Mouse (Mus musculus) bone marrow macrophage, adult 2 months (primary cell): ENCODE results near the gene N4bp2.

ENCODE experiments used
- CTCF ChIP-seq: IDR thresholded peaks from 2 replicates; pipeline ENCODE4 v1.5.1; 2012; ENCODE audit warnings: low read depth, mild to moderate bottlenecking, low read length, moderate library complexity
- POLR2A ChIP-seq: IDR thresholded peaks from 2 replicates; pipeline ENCODE4 v1.6.1; 2012; ENCODE audit warnings: mild to moderate bottlenecking, low read depth, low read length, borderline replicate concordance

DNA sequence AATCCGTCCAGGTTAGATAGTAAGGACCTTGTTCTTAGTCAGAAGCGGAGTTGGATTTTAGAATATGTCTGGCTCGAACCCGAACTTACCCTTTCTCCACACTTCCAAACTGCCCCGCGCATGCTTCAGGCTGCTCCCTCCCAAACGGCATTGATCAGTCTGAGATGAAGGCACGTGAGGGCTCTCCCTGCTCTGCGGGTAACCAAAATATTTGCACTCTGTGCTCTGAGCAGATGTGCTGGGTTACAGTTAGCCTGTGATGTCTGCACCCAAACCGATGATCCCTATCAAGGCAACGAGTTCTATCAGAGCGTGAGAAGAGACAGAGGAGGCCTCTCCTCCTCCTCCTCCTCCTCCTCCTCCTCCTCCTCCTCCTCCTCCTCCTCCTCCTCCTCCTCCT is 94.6 kb downstream of the N4bp2 start:
- TF ChIP-seq CTCF (no peak), POLR2A (no peak)
